Mouse (Mus musculus): ENCODE results near the gene Hnrnpa3.
A peak's percentile ranks its signal among the peaks of the same experiment; 100 is the strongest.

Gene Hnrnpa3

DNA sequence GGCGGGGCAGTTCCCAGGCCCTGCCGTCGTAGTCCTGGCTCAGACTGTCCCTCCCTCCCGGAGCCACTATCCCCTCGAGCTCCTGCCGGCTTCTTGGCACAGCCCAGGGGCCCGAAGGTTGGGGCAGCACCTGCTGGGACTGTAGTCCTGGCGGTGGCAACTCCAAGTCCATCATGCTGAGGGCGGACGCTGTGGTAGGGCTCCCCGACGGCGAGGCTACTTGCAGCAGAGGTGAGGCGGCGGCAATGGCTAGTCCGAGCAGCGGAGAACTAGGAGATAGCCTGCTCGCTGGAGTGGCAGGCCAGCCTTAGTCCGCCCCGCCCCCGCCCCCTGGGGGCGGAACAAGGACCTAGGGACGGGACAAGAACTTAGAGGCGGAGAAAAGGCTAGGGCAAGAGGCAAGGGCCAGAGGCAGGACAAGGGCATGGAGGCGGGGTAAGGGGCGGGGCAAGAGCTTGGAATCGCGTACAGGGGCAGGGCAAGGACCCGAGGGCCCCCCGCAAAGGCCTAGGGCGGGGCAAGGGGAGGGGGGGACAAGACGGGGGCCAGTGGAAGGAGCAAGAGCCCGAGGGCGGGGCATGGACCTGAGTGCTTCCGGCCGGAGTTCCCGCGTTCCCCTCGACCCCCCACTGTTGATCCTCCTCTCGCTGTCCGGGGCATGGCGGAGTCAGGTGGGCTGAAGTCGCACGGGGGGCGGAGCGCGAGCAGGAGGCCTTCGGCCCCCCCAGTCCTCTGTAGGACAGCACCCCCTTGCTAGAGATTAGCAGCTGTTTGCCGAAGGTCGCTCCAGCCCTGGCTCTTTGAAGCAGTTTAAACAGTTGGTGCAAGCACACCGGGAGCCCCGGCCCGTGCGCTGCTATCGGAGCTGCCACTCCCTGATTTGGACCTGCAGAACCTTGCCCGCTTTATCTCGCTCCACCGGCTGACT lies 45.4 kb downstream of the Hnrnpa3 start, which contains the start of gene Nfe2l2:
TSS of gene Nfe2l2 (minus strand) at position 408 of the 928 bp plus-strand sequence.
- peak; percentile 96 for DNase-seq

DNA sequence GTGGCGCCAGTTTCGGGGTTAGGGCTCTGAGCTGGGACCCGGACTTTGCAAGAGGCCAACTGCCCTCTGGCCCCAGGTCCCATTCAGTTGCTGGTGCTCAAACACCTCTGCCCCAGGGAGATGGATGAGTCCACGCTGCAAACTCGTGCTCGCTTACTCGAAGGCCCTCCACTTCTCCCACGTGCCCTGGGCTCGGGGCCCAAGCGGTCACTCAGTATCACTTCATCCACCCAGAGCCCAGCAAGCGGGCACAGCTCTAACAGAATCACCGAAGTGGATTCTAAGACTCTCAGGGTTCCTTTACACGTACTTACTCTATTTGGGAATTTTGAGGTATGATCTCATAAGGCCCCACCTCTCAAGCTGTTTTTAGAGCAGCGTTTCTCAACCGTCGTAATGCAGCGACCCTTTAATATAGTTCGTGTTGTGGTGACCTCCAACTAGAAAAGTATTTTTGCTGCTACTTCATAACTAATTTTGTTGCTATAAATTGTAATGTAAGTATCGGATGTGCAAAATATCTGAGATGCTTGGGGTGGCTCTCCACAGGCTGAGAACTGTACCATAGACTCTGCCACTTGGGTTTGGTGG lies 46.2 kb downstream of the Hnrnpa3 start:
- DNase-seq = peak; percentile 65

GRCm38 (mm10) chr2:75706435-75706834 lies 47.4 kb downstream of the Hnrnpa3 start:
- DNase-seq = no peak

GRCm38 (mm10) chr2:75707420-75707819 lies 48.4 kb downstream of the Hnrnpa3 start:
- DNase-seq = no peak

DNA sequence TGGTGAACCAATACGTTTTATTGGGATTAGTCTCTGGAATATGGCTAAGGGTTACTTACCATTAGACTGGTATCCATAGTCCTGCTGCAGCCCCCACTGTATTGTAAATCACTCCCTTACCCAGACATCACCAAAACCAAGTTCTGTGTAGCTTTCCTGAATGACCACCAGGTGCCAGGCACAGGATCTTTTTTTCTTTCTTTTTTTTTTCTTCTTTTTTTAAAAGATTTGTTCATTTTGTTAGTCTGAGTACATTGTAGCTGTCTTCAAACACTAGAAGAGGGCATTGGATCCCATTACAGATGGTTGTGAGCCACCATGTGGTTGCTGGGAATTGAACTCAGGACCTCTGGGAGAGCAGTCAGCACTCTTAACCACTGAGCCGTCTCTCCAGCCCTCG lies 54.0 kb downstream of the Hnrnpa3 start:
- no peak for DNase-seq

GRCm38 (mm10) chr2:75714766-75715165 lies 55.7 kb downstream of the Hnrnpa3 start:
- no peak for DNase-seq

GRCm38 (mm10) chr2:75716046-75717016 lies 57.3 kb downstream of the Hnrnpa3 start:
- peak; percentile 30 for DNase-seq

All from retina, postnatal 1 day (tissue).